Mouse (Mus musculus): ENCODE data around the gene Olfr1361.
A peak's percentile ranks its signal among the peaks of the same experiment; 100 is the strongest.

Olfr1361 gene

GRCm38 (mm10) chr13:21663286-21663685 lies at the start of gene Olfr1361:
Gene Olfr1361, minus strand, starts transcription at chr13:21663386.
- no peak for DNase-seq (ENCODE audit: low spot score)

DNA sequence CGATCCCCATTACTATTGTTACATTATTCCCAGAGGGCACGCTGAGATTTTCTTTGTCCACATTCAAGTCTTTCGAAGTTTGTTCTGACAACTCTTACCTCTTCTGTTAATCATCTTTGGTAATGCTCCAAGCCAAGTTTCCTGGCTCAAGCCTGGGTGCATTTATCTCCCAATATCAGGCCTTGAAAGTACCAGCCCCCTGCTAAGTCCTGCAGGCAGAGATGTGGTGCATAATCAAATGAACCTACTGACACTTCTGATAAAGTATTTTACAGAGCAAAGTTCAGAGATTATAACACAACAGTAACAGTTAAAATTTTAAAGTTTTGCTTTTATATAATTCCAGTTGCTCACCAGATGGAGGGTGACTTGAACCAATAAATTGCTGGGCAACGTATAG lies 48.5 kb upstream of the Olfr1361 start:
- DNase-seq (ENCODE audit: low spot score): no peak

DNA sequence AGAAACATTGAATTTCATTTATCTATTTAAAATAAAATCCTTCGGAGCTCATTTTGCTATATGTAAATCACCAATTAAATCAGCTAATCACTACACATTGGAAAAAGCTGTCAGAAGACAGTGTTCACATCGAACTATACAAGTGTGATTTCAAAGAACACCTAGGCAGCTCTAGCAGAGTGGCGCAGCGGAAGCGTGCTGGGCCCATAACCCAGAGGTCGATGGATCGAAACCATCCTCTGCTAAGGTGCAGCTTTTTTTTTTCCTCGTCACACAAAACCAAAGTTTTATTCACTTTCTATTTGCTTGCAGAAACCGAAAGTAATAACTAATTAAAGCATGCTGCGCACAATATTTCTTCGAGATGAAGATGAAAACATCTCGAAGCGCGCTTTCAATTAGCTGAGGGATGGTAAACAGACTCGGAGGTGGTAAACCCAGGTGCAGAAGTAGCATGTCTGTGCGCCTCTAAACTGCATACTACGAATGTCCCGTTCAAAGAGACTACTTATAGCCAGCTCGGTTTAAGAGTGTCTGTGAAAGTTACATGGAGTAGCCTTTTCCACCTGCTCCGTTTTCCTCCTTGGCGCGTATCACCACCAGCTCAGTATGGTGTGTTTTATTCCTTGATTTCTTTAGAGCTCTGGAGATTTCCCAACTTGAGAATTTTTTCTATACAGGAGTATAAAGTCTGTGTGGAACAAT lies 47.8 kb upstream of the Olfr1361 start:
- DNase-seq (ENCODE audit: low spot score): peak; percentile 61

DNA sequence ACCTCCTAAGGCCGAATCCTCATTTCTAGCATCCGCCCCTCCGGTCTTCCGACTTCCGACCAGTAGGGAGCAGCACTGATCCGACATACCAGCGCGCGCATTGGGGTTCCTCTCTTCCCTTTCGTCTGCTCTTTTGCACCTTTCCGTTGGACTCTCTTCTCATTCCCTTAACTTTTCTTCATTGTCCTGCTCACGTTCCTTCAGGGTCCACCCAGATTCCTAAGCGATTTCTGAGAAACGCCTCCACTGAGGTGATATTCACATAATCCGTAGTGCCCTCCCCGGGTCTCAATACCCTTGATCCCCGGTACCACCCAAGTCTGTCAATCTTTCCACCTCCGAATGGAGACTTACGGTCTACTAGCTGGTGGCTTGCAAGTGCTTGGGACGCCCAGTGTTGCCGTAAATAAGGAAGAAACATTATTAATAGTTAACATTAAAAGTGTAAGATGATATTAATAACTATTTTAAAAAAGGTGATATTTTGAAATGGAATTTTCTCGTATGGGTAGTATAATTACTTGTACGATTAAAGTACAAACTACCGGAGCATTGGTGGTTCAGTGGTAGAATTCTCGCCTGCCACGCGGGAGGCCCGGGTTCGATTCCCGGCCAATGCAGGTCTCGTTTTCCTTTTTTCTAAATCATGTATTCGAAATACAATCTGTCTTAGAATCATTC lies 47.0 kb upstream of the Olfr1361 start:
- DNase-seq (ENCODE audit: low spot score): peak; percentile 81

DNA sequence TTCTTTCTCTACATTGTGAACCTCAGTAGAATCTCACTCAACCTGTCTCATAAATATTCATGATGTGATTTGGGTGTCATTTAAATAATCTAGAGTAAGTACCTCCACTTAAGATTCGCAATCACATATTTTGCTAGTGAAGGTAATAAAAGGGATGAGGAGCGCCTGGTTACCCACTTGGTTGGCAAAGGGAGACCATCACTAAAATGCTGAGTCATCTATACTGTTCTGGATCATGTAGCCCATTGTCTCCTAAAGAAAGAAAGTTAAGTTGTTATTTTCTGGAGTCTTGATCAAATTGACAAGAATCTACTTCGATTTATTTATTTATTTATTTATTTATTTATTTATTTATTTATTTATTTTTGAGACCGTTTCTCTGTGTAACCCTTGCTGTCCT lies 43.5 kb upstream of the Olfr1361 start:
- DNase-seq (ENCODE audit: low spot score): no peak

GRCm38 (mm10) chr13:21697811-21698210 lies 34.6 kb upstream of the Olfr1361 start, which contains the start of gene Olfr1359:
Gene Olfr1359, plus strand, starts transcription at chr13:21698111.
- DNase-seq (ENCODE audit: low spot score): no peak

- DNase-seq (ENCODE audit: low spot score): no peak
Observed at GRCm38 (mm10) chr13:21677305-21677704, 14.1 kb upstream of the Olfr1361 start, which contains the start of gene Olfr1360. Gene Olfr1360, minus strand, starts transcription at chr13:21677405.

- DNase-seq (ENCODE audit: low spot score): no peak
Observed at GRCm38 (mm10) chr13:21642418-21642817, 20.8 kb downstream of the Olfr1361 start, which contains the start of gene Olfr11. Gene Olfr11, minus strand, starts transcription at chr13:21642518.

DNA sequence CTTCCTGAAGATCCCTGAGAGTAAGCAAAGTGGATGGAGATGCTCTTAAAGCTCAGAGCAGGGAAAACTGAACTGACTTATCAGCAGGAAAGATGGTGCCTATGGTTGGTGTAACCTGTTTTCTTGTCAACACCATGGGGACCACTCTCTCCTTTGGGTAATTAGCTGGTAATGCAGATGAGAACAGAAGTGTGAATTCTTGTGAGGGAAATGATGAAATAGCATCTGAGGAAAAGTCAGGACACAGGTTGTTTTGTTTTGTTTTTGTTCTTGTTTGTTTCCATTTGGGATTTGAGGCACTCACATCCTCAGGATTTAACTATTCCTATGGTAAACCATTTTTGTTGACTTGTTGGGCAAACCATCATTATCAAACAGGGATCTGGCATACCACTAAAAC lies 49.3 kb downstream of the Olfr1361 start, which contains the start of gene Olfr1362:
Gene Olfr1362 (minus strand): TSS at position 101 of the 400 bp plus-strand sequence.
- no peak for DNase-seq (ENCODE audit: low spot score)
